Mouse (Mus musculus) frontal cortex, adult 2 months (tissue): ENCODE measurements around the gene Cox17. TPM values are rescaled to one million over a fixed set of nuclear protein-coding genes. Genes with fewer than 3 reads are reported as not detected.
"Not testable (repeated sequence)": the region's sequence is repeated elsewhere in the genome, so short reads cannot be mapped to it uniquely, and the experiment has no call there.

Experiments
- DNase-seq, 2 experiments: peaks; one replicate each; pipeline ENCODE4 v3.0.0; 2022; ENCODE audit warnings: low spot score in 1 of 2; ENCODE audit errors: extremely low spot score in 1 of 2
- polyA plus RNA-seq: library from polyadenylated mRNA; depleted of rRNA; stranded (reverse); fragments of >200 nt; gene quantifications from 2 replicates; pipeline ENCODE4 v1.2.3, GENCODE M21; 2012; rRNA removed

Cox17 gene
- polyA plus RNA-seq: 264 and 278 TPM in 2 replicates

- DNase-seq: peak; percentile 94 to 96
Observed at GRCm38 (mm10) chr16:38346529-38347325, at the start of gene Cox17, which contains the start of gene Gm21987. Cox17 (plus strand) TSS chr16:38346991. Gm21987 (plus strand) TSS chr16:38347040.

GRCm38 (mm10) chr16:38298410-38298809, 48.4 kb upstream of the Cox17 start:
- DNase-seq: no peak

- DNase-seq: no peak
Observed at GRCm38 (mm10) chr16:38302367-38302766, 44.4 kb upstream of the Cox17 start.

- DNase-seq: no peak
Observed at GRCm38 (mm10) chr16:38304460-38305194, 42.2 kb upstream of the Cox17 start.

- no peak for DNase-seq
Observed at GRCm38 (mm10) chr16:38306571-38307220, 40.1 kb upstream of the Cox17 start.

GRCm38 (mm10) chr16:38307221-38307605, 39.6 kb upstream of the Cox17 start:
- no peak for DNase-seq

- no peak for DNase-seq
Observed at GRCm38 (mm10) chr16:38307651-38308050, 39.1 kb upstream of the Cox17 start.

- DNase-seq: no peak
Observed at GRCm38 (mm10) chr16:38308195-38308594, 38.6 kb upstream of the Cox17 start.

GRCm38 (mm10) chr16:38318492-38318891, 28.3 kb upstream of the Cox17 start:
- no peak for DNase-seq

- no peak for DNase-seq
Observed at GRCm38 (mm10) chr16:38319087-38319486, 27.7 kb upstream of the Cox17 start.

GRCm38 (mm10) chr16:38321452-38321935, 25.3 kb upstream of the Cox17 start:
- peak; percentile 25 to 80 for DNase-seq

- no peak for DNase-seq
Observed at GRCm38 (mm10) chr16:38324311-38324710, 22.5 kb upstream of the Cox17 start.

GRCm38 (mm10) chr16:38326778-38327397, 19.9 kb upstream of the Cox17 start:
- no peak for DNase-seq

GRCm38 (mm10) chr16:38329340-38329739, 17.5 kb upstream of the Cox17 start:
- no peak for DNase-seq

GRCm38 (mm10) chr16:38334431-38334830, 12.4 kb upstream of the Cox17 start:
- DNase-seq: no peak

- DNase-seq: not testable (repeated sequence)
Observed at GRCm38 (mm10) chr16:38338077-38338476, 8.7 kb upstream of the Cox17 start.

GRCm38 (mm10) chr16:38341396-38342324, 5.1 kb upstream of the Cox17 start, which contains the start of gene Maats1:
Maats1 (minus strand) TSS chr16:38342143.
- peak; percentile 28 to 78 for DNase-seq

GRCm38 (mm10) chr16:38344941-38345725, 1.7 kb upstream of the Cox17 start:
- DNase-seq: no peak

GRCm38 (mm10) chr16:38347588-38347987, 797 bp downstream of the Cox17 start:
- no peak for DNase-seq
